Mouse (Mus musculus): Measurements from ENCODE around the gene Nek2.

Nek2 gene

DNA sequence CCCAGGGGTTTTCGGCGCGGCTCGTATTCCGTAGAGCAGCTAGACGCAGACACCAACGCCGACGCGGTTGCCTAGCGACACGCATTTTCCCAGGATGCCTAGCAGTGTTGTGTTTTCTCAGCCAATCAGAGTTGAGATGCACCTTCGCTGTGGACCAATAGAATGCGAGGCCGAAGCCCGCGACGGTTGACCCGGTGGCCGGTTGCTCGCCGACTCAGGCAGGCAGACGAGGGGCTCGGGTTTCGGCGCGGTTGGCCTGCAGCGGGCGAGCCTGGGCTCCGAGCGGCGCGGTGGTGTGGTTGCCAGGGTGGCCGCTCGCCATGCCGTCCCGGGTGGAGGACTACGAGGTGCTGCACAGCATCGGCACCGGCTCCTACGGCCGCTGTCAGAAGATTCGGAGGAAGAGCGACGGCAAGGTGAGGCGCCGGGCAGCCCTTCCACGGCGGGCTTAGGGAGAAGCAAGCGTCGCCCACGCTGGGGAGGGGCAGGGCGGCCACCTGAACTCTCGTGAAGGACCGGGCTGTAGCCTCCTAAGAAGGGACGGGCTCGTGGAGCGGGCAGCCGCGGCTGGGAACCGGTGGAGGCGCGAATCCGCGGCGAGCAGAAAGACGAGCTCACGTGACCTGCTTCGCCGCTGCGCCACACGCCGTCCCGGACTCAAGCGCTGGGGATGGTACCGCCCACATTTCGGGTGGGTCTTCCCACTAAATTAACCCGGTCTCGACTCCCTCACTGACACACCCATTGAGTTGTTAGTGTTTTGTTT, at the start of gene Nek2:
TSS of gene Nek2 (plus strand) at position 119 of the 766 bp plus-strand sequence.
- DNase-seq (ENCODE audit: inconsistent ontology term) = peak; percentile 95

DNA sequence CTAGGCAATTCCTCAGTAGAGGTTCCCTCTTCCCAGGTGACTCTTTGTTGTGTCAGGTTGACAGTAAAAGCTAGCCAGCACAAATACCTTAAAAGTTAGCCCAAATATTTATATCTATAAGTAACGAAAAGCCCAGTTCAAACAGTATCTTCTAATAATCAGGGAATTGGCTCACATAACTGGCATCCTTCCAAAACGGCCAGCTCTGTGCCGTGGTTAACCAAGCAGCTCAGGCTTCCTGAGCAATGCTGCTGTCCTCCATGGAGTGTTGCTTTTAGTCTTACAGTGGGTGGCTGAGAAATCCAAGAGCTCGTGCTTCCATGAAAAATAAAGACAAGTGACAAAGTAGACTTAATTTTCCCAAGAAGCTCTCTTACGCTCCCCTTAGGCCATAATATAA, 47.1 kb upstream of the Nek2 start:
- no peak for DNase-seq (ENCODE audit: inconsistent ontology term)

DNA sequence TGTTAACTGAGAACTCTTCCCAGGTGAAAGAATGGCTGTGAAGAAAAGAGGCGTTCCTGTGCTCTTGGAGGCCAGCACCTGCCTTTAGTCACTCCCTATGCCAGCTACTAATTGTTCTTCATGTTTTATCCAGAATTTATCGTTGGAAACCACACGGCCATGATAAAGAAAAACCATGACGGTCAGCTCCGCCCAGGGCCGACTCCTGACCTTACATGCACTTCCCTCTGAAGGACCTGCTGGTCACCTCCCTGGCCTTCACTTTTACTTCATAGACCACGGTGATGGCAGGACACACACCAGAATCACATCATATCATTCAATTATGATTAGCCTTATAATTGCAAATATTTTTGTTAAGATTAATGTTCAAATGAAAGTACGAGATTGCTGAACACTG, 46.1 kb upstream of the Nek2 start:
- no peak for DNase-seq (ENCODE audit: inconsistent ontology term)

GRCm38 (mm10) chr1:191777521-191777920, 43.7 kb upstream of the Nek2 start:
- DNase-seq (ENCODE audit: inconsistent ontology term) = no peak

DNA sequence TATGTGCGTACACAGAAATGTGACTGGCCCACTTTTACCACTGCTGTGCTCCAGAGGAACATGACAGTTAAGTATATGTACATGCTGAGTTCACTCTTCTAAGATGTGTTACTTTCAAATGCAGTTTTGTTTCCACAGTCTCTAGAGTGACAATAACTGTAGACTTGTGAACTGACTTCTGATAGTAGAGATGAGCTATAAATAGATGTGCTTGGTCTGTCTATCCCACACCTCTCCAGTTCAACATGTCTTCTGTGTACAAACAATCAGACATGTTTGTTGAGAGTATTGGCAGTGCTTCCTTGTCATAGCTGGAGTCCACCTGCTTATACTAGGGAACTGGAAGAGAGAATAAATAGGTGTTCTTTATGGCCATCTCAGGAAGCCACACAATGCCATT, 40.8 kb upstream of the Nek2 start:
- DNase-seq (ENCODE audit: inconsistent ontology term) = no peak

DNA sequence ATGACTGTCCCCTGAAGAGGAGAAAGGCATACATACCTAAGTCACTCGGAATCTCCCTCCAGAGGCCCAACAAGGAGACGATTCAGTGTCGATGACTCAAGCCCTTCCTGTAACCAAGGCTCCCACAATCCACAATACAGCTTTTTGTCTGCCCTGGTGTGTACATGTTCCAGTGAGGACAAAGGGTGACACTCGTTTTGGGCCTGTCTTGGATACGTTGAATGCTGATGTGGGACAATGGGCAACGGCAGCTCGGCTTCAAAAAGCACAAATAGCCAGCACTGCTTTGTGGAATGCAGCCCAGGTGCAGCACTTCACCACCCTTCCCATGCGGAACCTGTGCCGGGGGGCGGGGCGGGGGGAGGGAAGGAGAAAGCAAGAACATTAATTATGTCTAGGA, 36.1 kb upstream of the Nek2 start:
- peak; percentile 80 for DNase-seq (ENCODE audit: inconsistent ontology term)

DNA sequence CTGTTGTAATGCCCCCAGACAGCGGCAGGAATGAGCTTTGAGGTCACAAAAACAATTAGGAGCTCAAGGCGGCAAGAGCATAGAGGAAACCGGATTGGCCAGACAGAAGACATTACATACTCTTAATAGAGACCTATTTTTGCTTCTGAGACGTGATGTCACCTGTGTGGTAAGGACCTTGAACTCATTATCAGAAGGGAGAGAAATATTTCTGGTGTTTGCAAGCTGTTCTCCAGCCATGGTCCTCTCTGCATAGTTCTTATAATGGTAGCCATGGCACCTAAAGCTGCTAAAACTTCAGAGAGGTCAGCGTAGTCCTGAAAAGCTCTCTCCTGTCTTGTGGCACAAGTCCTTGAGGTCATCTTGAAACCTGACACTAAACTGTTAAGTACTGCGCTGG, 35.0 kb upstream of the Nek2 start:
- DNase-seq (ENCODE audit: inconsistent ontology term) = no peak

- DNase-seq (ENCODE audit: inconsistent ontology term) = no peak
Measured at GRCm38 (mm10) chr1:191787379-191787778, 33.9 kb upstream of the Nek2 start.

DNA sequence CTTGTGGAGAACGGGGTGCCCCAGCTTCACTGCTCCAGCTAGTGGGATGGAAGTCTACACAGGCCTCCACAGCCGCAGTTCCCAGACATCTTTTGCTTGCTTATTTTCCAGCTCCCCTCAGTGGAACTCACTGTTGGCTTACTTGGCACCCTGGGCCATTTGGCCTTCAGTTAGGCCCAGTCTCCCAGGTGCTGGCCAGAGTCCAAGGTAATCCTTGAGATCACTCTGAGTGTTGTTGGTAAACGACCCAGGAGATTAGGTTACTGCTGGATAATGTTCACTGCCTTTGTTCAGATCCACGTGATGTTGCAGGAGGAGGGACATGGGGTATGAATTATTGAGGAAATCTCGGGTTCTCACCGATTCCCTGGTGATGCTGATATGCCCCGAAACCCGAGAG, 28.3 kb upstream of the Nek2 start:
- no peak for DNase-seq (ENCODE audit: inconsistent ontology term)

DNA sequence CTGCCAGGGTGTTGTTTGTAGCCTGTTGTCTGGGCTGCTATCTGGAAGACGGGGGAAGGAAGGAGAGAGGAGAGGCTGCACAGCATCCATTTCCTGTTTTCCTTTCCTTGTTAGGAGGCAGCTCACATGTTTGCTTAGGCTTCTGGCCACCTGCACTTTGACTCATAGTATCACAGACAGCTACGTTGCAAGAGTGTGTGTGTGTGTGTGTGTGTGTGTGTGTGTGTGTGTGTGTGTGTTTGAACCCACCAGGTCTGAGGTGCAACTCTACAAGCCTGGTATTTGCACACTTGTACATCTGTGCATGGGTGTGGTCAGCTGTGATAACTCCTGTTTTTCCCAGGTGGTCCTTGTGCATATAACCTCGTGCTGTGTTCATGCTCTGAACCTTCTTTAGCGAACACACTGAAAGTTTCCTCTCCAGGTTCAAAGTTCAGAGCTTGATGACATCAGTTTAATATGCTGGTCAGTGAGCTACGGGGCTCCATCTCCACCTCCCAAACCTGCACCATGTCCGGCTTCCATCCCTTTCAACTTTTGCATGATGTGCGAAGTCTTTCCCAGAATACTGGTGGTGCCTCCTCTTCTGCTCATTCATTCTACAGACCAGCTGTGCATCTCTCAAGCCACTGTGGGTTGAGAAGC, 27.2 kb upstream of the Nek2 start:
- no peak for DNase-seq (ENCODE audit: inconsistent ontology term)

GRCm38 (mm10) chr1:191796238-191796896, 24.9 kb upstream of the Nek2 start:
- no peak for DNase-seq (ENCODE audit: inconsistent ontology term)

DNA sequence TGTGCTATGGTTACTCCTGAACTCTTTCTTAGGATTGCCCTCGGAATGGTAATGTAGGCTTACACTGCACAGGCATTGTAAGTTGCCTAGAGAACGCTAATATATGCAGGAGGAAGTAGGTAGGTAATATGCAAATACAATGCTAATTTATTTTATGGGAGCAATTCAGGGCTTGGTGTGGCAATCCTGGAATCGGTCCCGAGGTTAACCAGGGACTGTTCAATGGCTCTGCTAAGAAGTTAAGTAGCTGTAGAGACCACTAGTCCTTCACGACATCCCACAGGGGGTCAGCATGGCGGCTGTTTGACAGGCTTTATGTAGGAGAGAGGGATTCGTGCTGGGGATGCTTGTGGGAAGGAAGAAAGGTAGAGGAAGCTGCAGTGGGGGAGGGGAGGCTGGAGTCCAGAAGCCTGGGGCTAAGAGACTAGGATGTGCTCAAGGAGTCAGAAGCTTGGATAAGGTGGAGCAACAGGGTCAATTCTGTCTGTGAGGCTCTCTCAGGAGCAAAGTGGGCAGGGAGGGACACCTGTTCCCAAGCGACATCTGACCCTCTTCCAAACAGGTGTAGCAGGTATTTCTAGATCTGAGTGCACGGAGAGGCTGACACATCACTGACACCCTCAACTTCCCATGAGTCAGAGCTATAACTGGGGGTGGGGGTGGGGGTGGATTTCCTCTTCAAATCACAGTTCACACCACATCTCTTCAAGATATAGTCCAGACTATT, 19.0 kb upstream of the Nek2 start:
- no peak for DNase-seq (ENCODE audit: inconsistent ontology term)

DNA sequence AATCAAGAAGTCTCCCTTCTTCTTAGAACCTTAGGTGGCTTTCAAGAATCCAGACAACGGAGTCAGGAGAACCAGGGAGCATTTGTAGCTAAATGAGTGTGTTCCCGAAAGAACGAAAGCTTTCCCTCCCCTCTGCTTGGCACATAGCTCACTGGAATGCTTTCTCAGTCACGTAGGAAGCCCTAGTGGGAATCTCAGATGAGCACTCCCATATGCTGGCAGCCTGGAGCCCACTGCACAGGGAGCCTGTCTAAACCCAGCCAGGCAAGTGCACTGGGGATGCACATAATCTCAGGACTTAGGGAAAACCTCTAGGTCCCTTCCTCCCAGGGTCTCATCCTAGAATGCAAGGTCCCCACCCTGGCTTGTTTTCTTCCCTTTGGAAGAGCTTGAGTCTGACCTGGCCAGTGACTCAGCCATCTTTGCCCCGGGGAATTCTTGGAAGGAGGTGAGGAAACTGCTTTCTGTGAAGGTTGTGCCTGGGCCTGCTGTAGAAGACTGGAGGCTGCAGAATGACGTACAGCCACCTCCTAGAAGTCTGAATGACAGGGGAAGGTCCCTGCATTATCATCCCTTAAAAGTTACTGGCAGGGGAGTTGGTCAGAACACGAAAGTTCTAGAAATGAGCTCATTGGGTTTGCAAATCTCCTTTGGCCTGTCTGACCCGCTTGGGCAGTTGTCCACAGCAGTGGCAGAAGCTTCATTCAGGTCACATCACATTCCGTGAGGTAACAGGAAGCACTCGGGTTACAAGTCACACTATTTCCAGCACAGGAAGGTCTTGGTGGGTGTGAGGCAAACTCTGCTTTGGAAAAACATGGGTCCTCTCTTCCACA, 18.2 kb upstream of the Nek2 start:
- DNase-seq (ENCODE audit: inconsistent ontology term) = no peak

DNA sequence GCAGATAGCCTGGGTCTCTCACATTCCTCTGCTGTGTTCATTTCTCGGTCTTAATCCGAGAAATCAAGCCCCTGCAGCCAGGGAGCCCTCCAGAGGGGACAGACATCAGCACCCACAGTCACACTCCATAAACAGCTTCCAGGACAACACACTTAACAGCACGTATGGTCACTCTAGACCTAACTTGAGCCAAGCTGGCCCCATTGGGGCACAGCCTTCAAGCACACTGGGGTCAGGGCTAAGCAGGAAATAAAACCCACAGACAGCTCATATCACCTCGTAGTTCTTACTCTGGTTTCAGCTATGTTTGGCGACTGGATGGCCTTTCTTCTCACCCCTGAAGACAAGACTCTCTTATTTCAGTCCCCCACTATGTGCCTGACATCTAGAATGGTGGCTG, 16.5 kb upstream of the Nek2 start:
- no peak for DNase-seq (ENCODE audit: inconsistent ontology term)

- DNase-seq (ENCODE audit: inconsistent ontology term) = no peak
Measured at GRCm38 (mm10) chr1:191805788-191806187, 15.5 kb upstream of the Nek2 start.

DNA sequence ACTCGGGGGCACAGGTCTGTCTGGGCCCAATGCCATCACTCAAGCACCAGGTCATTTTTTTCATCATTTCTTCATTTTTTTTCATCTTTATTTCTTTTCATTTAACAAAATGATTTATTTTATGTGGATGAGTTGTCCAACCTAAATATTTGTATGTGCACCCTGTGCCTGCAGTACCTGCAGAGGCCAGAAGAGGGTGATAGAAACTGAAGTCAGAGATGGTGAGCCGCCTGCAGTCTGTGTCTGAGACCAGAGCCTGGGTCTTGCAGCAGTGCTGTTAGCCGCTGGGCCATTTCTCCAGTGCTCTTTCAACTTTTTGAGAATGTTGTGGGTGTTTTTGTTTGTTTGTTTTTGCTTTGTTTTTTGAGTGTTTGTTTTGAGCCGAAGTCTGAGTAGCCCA, 14.5 kb upstream of the Nek2 start:
- DNase-seq (ENCODE audit: inconsistent ontology term) = no peak

- DNase-seq (ENCODE audit: inconsistent ontology term) = no peak
Measured at GRCm38 (mm10) chr1:191807979-191808378, 13.3 kb upstream of the Nek2 start.

GRCm38 (mm10) chr1:191808688-191809223, 12.5 kb upstream of the Nek2 start:
- DNase-seq (ENCODE audit: inconsistent ontology term) = peak; percentile 92

DNA sequence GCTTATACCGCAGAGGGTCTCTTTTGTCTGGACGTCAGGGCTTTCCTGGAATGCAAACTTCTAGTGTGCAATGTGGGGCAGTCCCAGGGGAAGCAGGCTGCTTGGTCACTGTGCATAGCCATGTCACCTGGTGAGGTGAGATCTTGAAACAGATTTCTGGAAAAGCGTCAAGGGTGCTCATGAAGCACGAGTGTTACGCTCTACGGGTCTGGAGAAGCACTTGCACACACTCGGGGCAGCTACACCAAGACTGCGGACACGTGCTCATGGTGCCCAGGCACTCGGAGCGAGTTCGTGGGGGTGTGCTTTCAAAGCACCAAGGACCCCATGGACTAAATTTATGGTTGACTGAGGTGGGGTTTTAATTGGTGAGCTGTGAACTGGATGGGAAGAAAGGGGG, 9.5 kb upstream of the Nek2 start:
- no peak for DNase-seq (ENCODE audit: inconsistent ontology term)

GRCm38 (mm10) chr1:191812949-191813691, 8.1 kb upstream of the Nek2 start:
- no peak for DNase-seq (ENCODE audit: inconsistent ontology term)
